Mouse (Mus musculus): ENCODE data around the gene Olfr291. TPM values are rescaled to one million over a fixed set of nuclear protein-coding genes. Genes with fewer than 3 reads are reported as not detected.

Gene Olfr291
- not detected for total RNA-seq (2021)

GRCm38 (mm10) chr7:84853253-84853652, at the start of gene Olfr291:
Olfr291 (plus strand) TSS chr7:84853553.
- no peak for DNase-seq

GRCm38 (mm10) chr7:84805224-84805623, 48.1 kb upstream of the Olfr291 start:
- no peak for DNase-seq

- no peak for DNase-seq
Measured at GRCm38 (mm10) chr7:84806159-84806558, 47.2 kb upstream of the Olfr291 start.

DNA sequence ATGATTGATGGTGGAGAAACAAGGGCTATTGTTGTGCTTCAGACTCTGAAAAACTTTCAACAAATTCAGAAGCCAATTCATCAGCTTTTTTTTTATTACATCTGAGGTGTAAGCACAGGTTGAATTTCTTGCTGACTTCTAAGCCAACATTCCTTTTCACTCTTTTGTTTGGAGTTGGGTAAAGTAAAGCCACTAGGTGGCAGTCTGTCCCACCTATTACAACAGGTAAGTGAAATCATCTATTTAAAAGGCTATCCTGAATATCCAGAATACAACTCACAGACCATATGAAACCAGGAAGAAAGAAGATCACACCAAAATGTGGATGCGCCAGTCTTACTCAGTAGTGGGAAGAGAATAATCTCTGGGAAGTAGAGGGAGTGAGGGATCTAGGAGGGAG, 31.2 kb downstream of the Olfr291 start:
- no peak for DNase-seq

Other genes with a start within 250 kb of the Olfr291 start
- 1 to 10 TPM; 5.5 to 5.7 TPM for gene Fah, start 246.8 kb upstream of the Olfr291 start, total RNA-seq (2021)
- gene Zfand6, start 163.6 kb upstream of the Olfr291 start, total RNA-seq (2021), result 10 to 100 TPM; 95.1 to 96.2 TPM
- not detected for gene Vmn2r65, start 110.6 kb downstream of the Olfr291 start, total RNA-seq (2021)
- gene Vmn2r66, start 158.7 kb downstream of the Olfr291 start, total RNA-seq (2021), result not detected